Comparison of ENCODE assay signal across 17 mouse cellular contexts in genomic region chr12:79253294-79254053, GRCm38 (mm10). TPM values are rescaled to one million over a fixed set of nuclear protein-coding genes. Genes with fewer than 3 reads are reported as not detected.
DNase-seq lines count a peak whose midpoint lies in the region; ATAC-seq lines count a peak whose summit lies in the region.
"Had no signal": no experiment of that assay in that cellular context is flagged by ENCODE, and none has a peak within 500 bp of the region (broad histone marks: within the 10 kb centered on the region; RNA-seq: fewer than 3 reads in every experiment).

No protein-coding gene starts in this region.

- no peak for ATAC-seq in CD4-positive, CD25-positive, alpha-beta regulatory T cell, adult 4 months
- no peak for ATAC-seq in forebrain, embryonic 13.5 days
- ATAC-seq: midbrain, embryonic 16.5 days had no signal

- H3K9me3 ChIP-seq in forebrain, embryonic 13.5 days (replicated peaks), result no peaks in the 10 kb centered on the region
- H3K9me3 ChIP-seq: hindbrain, embryonic 13.5 days; limb, embryonic 15.5 days; neural tube, embryonic 12.5 days had no signal

- no peak overlapping the region for H3K27ac ChIP-seq in forebrain, embryonic 13.5 days
- H3K27ac ChIP-seq: hindbrain, embryonic 13.5 days; limb, embryonic 15.5 days; neural tube, embryonic 12.5 days had no signal

- peak; percentile 26 to 39 for DNase-seq in spleen, postnatal 36 days (ENCODE audit: low spot score in 2 of 2)
- DNase-seq in spleen, postnatal 4 days (ENCODE audit: low spot score in 2 of 2), result no peak
- DNase-seq in kidney, adult 18-20 months, result peak; percentile 32
- DNase-seq in kidney, postnatal 25 days, result peak; percentile 10 to 58
- DNase-seq in layer of hippocampus, adult 9-10 months (ENCODE audit: low spot score), result no peak
- DNase-seq: adrenal gland, adult 2 months; cerebellum, postnatal 14 days; gastrocnemius, postnatal 25 days; lung, postnatal 36 days; retina, postnatal 1 day had no signal

- H3K4me2 ChIP-seq in forebrain, embryonic 13.5 days, result no peak overlapping the region
- H3K4me2 ChIP-seq: hindbrain, embryonic 13.5 days; limb, embryonic 15.5 days; neural tube, embryonic 12.5 days had no signal

- no peak overlapping the region for H3K4me3 ChIP-seq in forebrain, embryonic 13.5 days
- H3K4me3 ChIP-seq: erythroblast, embryonic 14.5 days; hindbrain, embryonic 13.5 days; limb, embryonic 15.5 days; neural tube, embryonic 12.5 days had no signal

- H3K27me3 ChIP-seq in forebrain, embryonic 13.5 days, result no peaks in the 10 kb centered on the region
- H3K27me3 ChIP-seq: hindbrain, embryonic 13.5 days; limb, embryonic 15.5 days; neural tube, embryonic 12.5 days had no signal

- WGBS in forebrain, embryonic 13.5 days, result 92% methylated on average over 9 of the region's 9 CpGs

- H3K36me3 ChIP-seq in forebrain, embryonic 13.5 days (ENCODE audit: poor library complexity, severe bottlenecking), result peaks cover 92% of the 10 kb centered on the region

- H3K4me1 ChIP-seq in forebrain, embryonic 13.5 days, result no peaks in the 10 kb centered on the region
- H3K4me1 ChIP-seq: hindbrain, embryonic 13.5 days; limb, embryonic 15.5 days; neural tube, embryonic 12.5 days had no signal

- no peak overlapping the region for H3K9ac ChIP-seq in forebrain, embryonic 13.5 days
- H3K9ac ChIP-seq: hindbrain, embryonic 13.5 days; limb, embryonic 15.5 days; neural tube, embryonic 12.5 days had no signal

RNA-seq across cellular contexts. Expression of gene Zfyve26, which starts 42.6 kb away (rescaled TPM):
- polyA plus RNA-seq in CD4-positive, CD25-positive, alpha-beta regulatory T cell, adult 4 months (2017; shearing (Covaris generic)), result 10 to 100 TPM; 23.1 to 37.7 TPM
- polyA plus RNA-seq in forebrain, embryonic 13.5 days (2015; fragmentation: Nextera tagmentation; extraction: Ambion mirVana), result 12.8 and 13.4 TPM in 2 replicates

RNA-seq across cellular contexts. Expression of gene Rad51b, which starts 43.6 kb away (rescaled TPM):
- 1 to 10 TPM; 3.7 to 4.5 TPM for polyA plus RNA-seq in CD4-positive, CD25-positive, alpha-beta regulatory T cell, adult 4 months (2017; shearing (Covaris generic))
- polyA plus RNA-seq in forebrain, embryonic 13.5 days (2015; fragmentation: Nextera tagmentation; extraction: Ambion mirVana), result 5.7 and 6.2 TPM in 2 replicates

RNA-seq across cellular contexts. Expression of gene Rdh12, which starts 44.8 kb away (rescaled TPM):
- 10 to 100 TPM; 12.5 to 14.8 TPM for polyA plus RNA-seq in CD4-positive, CD25-positive, alpha-beta regulatory T cell, adult 4 months (2017; shearing (Covaris generic))
- 1.0 and 1.5 TPM in 2 replicates for polyA plus RNA-seq in forebrain, embryonic 13.5 days (2015; fragmentation: Nextera tagmentation; extraction: Ambion mirVana)

Comparison
In these comparisons a context has a peak if more than half of its experiments do, and no peak if none do; other contexts are left out.
1. DNase-seq: peak in spleen, postnatal 36 days (2 of 2), kidney, adult 18-20 months (single experiment) and kidney, postnatal 25 days (2 of 2); none in spleen, postnatal 4 days (0 of 2) and layer of hippocampus, adult 9-10 months (single experiment).